Mouse (Mus musculus) embryonic facial prominence, embryonic 14.5 days (tissue): ENCODE data around the gene Klhl8. TPM values are rescaled to one million over a fixed set of nuclear protein-coding genes. Genes with fewer than 3 reads are reported as not detected.
A peak's percentile ranks its signal among the peaks of the same experiment; 100 is the strongest.

Experiments
- ATAC-seq: fragments of 200-750 bp; cut with Nextera tagmentation; 2 replicates; pipeline ENCODE4 v1.8.0; 2017; ENCODE audit warnings: low read depth, moderate number of reproducible peaks, moderate TSS enrichment
- DNase-seq: peaks from one replicate; pipeline ENCODE4 v3.0.0-alpha.2; 2015; ENCODE audit warnings: low spot score
- H3K27ac ChIP-seq: fragments of 300-500 bp; sonication (generic); replicated peaks from 2 replicates; pipeline ENCODE4 v1.5.1; 2014; ENCODE audit warnings: low read depth, mild to moderate bottlenecking, low read length, moderate library complexity
- H3K27me3 ChIP-seq: fragments of 300-500 bp; sonication (generic); replicated peaks from 2 replicates; pipeline ENCODE4 v1.6.1; 2014; ENCODE audit warnings: low read length; ENCODE audit not compliant: control insufficient read depth, insufficient read depth
- H3K36me3 ChIP-seq: fragments of 300-500 bp; sonication (generic); 2 replicates; pipeline ENCODE4 v1.6.1; 2014; ENCODE audit warnings: low read length, mixed read lengths; ENCODE audit not compliant: control insufficient read depth, insufficient read depth
- H3K4me1 ChIP-seq: fragments of 300-500 bp; sonication (generic); 2 replicates; pipeline ENCODE4 v1.6.1; 2014; ENCODE audit warnings: antibody characterized with exemption, low read length; ENCODE audit not compliant: control insufficient read depth, insufficient read depth
- H3K4me2 ChIP-seq: fragments of 300-500 bp; sonication (generic); 2 replicates; pipeline ENCODE4 v1.6.1; 2014; ENCODE audit warnings: low read depth, mild to moderate bottlenecking, low read length, moderate library complexity, mixed read lengths
- H3K4me3 ChIP-seq: fragments of 300-500 bp; sonication (generic); 2 replicates; pipeline ENCODE4 v1.5.1; 2014; ENCODE audit warnings: low read depth, mild to moderate bottlenecking, low read length
- H3K9ac ChIP-seq: fragments of 300-500 bp; sonication (generic); 2 replicates; pipeline ENCODE4 v1.6.1; 2014; ENCODE audit warnings: low read depth, mild to moderate bottlenecking, low read length, moderate library complexity, mixed read lengths
- H3K9me3 ChIP-seq: fragments of 300-500 bp; sonication (generic); 2 replicates; pipeline ENCODE4 v1.6.1; 2016; ENCODE audit warnings: low read length; ENCODE audit not compliant: control insufficient read depth
- WGBS: fragments of 180-500 bp; shearing (Covaris S2); extraction: QIAGEN DNeasy Blood & Tissue Kit; methylation state at CpG from one replicate; pipeline ENCODE4 v1.1.7; 2014; 5-methylcytosine and 5-hydroxymethylcytosine counted together
- polyA plus RNA-seq: library from polyadenylated mRNA; unstranded; fragments of >200 nt; fragmentation: Nextera tagmentation; extraction: Ambion mirVana; gene quantifications from 2 replicates; pipeline ENCODE4 v1.2.1, GENCODE M21; 2014

Klhl8 gene
- polyA plus RNA-seq, 1 experiment from 2014 or later = 12.2 TPM

DNA sequence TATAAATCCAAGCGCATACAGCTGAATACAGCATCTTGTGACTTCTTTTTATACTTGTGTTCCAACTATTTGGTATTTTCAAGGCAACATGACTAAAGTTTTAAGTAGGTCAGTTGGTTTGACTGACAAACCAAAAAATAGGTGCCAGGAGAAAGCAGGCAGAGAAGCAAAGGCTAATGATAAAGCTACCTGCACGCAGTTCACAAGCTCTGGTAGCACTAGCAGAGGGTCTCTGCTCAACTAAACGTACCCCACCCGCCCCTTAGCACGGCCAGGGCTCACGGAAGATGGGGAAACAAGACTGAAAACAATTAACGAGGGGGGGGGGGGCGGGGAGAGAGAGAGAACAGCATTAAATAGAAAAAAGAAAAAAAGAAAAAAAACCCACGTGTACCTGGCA lies 903 bp downstream of the Klhl8 start:
- no peak overlapping the region for H3K27ac ChIP-seq
- H3K36me3 ChIP-seq = no peaks in the 10 kb centered on the region
- no peak for DNase-seq
- WGBS = 10% methylated on average over 8 of the region's 9 CpGs
- H3K9ac ChIP-seq = peak overlapping the region; percentile 87
- peaks cover 11% of the 10 kb centered on the region; the same call in 1 of the 2 replicates for H3K4me1 ChIP-seq
- peak overlapping the region; percentile 73 for H3K4me2 ChIP-seq
- peak overlapping the region; percentile 90 for H3K4me3 ChIP-seq
- no peak for ATAC-seq
- no peaks in the 10 kb centered on the region for H3K27me3 ChIP-seq
- no peaks in the 10 kb centered on the region for H3K9me3 ChIP-seq

DNA sequence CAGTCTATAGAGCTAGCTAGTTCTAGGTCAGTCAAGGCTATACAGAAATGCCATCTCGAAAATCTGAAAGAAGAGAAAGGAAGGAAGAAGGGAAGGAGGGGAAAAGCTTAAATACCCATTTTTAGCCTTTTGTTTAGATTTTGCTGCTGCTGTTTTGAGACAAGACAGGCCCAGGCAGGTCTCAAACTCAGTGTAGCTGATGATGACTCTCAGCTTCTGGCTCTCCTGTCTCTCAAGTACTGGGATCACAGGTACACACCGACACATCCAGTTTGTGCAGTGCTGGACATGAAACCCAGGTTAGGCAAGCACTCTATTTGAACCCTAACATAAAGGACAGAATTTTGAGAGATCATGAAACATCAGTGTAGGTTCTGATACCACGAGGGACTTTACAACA lies 1.6 kb downstream of the Klhl8 start:
- 0 out of 2 replicates have a peak overlapping the region, but pooled peaks have one; percentile 90 for H3K4me3 ChIP-seq
- ATAC-seq (no peak), DNase-seq (peak; percentile 23)
- no peaks in the 10 kb centered on the region for H3K27me3 ChIP-seq
- H3K9me3 ChIP-seq = no peaks in the 10 kb centered on the region
- 57% methylated on average over 3 of the region's 3 CpGs for WGBS
- no peak overlapping the region for H3K9ac ChIP-seq
- H3K36me3 ChIP-seq = no peaks in the 10 kb centered on the region
- H3K4me2 ChIP-seq = peak overlapping the region; percentile 73; the same call in 1 of the 2 replicates
- no peak overlapping the region for H3K27ac ChIP-seq
- peaks cover 11% of the 10 kb centered on the region; the same call in 1 of the 2 replicates for H3K4me1 ChIP-seq

DNA sequence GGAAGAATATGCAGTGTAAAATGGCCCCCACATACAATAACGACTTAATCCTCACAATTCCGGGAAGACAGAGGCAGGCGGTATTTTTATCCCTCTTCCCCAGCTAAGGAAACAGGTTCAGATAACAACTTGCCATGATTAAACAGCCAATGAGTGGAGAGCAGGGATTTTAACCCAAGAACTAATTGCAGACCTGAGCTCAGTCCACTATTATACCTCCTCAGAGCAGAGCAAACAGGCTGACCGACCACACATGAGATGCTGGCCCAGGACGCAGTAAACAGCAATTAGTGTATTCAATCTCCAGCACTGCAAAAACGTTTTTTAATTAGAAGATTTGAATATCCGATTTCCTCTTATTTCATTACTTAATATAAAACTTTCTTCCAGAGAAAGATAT lies 2.2 kb downstream of the Klhl8 start:
- H3K27me3 ChIP-seq = no peaks in the 10 kb centered on the region
- peak; percentile 16 for DNase-seq
- H3K9me3 ChIP-seq = no peaks in the 10 kb centered on the region
- no peak overlapping the region for H3K27ac ChIP-seq
- peaks cover 11% of the 10 kb centered on the region; the same call in 1 of the 2 replicates for H3K4me1 ChIP-seq
- no peak overlapping the region for H3K4me3 ChIP-seq
- WGBS = 41% methylated on average over 7 of the region's 7 CpGs
- H3K9ac ChIP-seq = no peak overlapping the region
- no peak overlapping the region for H3K4me2 ChIP-seq
- no peak for ATAC-seq
- no peaks in the 10 kb centered on the region for H3K36me3 ChIP-seq

DNA sequence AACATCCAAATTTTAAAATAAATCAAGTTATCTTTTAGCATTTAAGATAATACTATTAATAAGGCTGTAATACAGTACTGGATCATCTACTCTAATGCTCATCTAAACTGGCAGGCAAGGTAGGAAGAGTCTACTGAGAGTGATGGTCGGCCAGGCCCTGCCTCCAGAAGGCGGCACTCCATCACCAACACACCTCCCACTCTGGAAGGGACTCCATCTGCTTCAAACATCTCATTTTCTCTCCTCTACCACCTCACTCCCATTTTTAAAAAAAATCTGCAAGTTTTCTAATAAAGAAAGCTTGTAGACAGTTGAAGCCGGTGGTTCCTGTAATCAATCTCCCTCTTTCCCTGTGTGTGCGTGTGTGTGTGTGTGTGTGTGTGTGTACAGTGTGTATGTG lies 3.2 kb downstream of the Klhl8 start:
- Histone ChIP-seq H3K36me3 (no peaks in the 10 kb centered on the region), H3K4me2 (no peak overlapping the region), H3K4me3 (no peak overlapping the region), H3K4me1 (peaks cover 11% of the 10 kb centered on the region; the same call in 1 of the 2 replicates), H3K9ac (no peak overlapping the region), H3K27me3 (no peaks in the 10 kb centered on the region), H3K9me3 (no peaks in the 10 kb centered on the region), H3K27ac (no peak overlapping the region)
- DNase-seq (no peak), ATAC-seq (no peak)
- 79% methylated on average over 4 of the region's 4 CpGs for WGBS

DNA sequence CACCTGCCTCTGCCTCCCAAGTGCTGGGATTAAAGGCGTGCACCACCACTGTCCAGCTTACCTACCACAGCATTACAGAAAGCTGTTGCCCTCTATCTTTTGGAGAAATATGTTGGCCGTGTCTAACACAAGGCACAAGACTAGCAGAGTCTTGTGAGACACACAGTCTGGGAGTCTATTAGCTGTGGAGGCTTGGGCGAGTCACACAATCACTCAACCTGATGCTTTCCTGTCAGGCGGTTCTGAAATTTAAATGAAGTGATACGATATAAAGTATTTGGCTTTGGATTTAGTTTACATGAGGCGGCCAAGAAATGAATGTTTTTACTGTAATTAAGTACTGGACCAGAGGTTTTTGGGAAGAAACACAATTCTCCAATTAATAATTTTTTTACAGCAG lies 4.9 kb downstream of the Klhl8 start:
- no peak overlapping the region for H3K4me3 ChIP-seq
- H3K36me3 ChIP-seq = no peaks in the 10 kb centered on the region
- H3K4me2 ChIP-seq = no peak overlapping the region
- DNase-seq = no peak
- no peak overlapping the region for H3K27ac ChIP-seq
- no peak overlapping the region for H3K9ac ChIP-seq
- no peaks in the 10 kb centered on the region for H3K27me3 ChIP-seq
- ATAC-seq = no peak
- H3K9me3 ChIP-seq = no peaks in the 10 kb centered on the region
- H3K4me1 ChIP-seq = peaks cover 11% of the 10 kb centered on the region; the same call in 1 of the 2 replicates
- 89% methylated on average over 6 of the region's 6 CpGs for WGBS

DNA sequence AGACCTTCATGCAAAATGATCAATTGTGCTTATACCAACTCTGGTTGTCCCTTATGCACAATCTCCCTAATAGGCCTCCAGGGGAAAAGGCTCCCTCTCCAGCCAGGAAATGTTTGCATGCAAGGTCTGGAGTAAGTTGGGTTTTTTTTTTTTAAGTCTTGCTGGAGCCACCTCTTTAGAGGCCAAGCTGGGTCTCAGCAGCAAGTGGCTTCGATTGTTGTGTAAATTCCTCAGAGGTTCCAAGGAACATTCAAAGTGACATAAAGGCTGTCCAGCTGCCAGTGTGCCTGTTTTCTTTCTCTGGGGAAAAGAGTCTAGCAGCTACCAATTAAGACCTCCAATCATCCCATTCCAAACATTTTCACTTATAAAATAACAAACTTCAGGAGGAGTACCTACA lies 12.7 kb downstream of the Klhl8 start:
- Histone ChIP-seq H3K4me3 (no peak overlapping the region), H3K36me3 (no peaks in the 10 kb centered on the region), H3K4me2 (no peak overlapping the region), H3K9me3 (no peaks in the 10 kb centered on the region), H3K27me3 (no peaks in the 10 kb centered on the region), H3K4me1 (no peaks in the 10 kb centered on the region), H3K27ac (no peak overlapping the region), H3K9ac (no peak overlapping the region)
- no peak for DNase-seq
- ATAC-seq = no peak
- WGBS = 19% methylated on average over 1 of the region's 1 CpGs

DNA sequence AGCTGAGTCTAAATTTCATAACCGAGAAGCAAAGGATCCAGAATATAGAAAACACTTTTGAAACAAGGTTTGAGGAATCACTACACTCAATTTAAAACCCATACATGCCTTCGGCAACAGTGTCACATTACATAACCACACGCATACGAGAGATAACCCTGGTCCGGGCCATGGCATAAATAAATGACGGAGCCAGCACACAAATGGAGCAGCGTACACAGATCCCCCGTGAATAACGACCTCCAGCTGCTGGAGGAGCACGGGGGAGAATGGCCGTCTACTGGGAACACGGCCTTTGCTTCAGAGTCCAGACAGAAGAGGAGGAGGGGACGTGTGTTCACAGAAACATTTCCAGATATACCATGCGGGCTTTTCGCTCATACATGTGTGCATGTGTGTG lies 21.3 kb downstream of the Klhl8 start:
- ATAC-seq (0 out of 2 replicates have a peak, but pooled peaks have one; percentile 44), DNase-seq (peak; percentile 22)
- WGBS = 39% methylated on average over 15 of the region's 15 CpGs
- Histone ChIP-seq H3K27me3 (no peaks in the 10 kb centered on the region), H3K4me3 (no peak overlapping the region), H3K27ac (no peak overlapping the region), H3K4me2 (no peak overlapping the region), H3K36me3 (no peaks in the 10 kb centered on the region), H3K4me1 (peaks cover 4% of the 10 kb centered on the region; the same call in 1 of the 2 replicates), H3K9ac (no peak overlapping the region), H3K9me3 (no peaks in the 10 kb centered on the region)

DNA sequence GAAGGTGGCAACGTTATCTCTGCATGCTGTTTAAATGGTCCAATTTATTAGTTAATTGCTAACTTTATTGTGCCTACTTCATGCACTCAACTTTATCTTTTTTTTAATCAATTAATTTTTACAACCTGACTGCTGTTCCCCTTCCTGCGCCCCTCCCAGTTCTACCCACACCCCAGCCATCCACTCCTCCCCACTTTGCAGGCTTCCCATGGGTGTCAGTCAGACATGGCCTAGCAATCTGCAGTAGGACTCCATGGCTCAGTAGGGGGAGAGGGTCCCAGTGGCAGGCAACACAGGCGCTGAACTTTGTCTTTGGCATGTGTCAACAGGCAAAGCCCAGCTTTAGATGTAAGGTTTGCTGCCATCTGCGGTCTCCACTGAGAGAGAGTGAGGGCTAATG lies 47.3 kb downstream of the Klhl8 start:
- WGBS = 88% methylated on average over 4 of the region's 4 CpGs
- H3K4me1 ChIP-seq = no peaks in the 10 kb centered on the region
- no peak overlapping the region for H3K4me3 ChIP-seq
- H3K27me3 ChIP-seq = no peaks in the 10 kb centered on the region
- H3K4me2 ChIP-seq = no peak overlapping the region
- no peak overlapping the region for H3K9ac ChIP-seq
- peaks cover 23% of the 10 kb centered on the region for H3K36me3 ChIP-seq
- no peak overlapping the region for H3K27ac ChIP-seq
- DNase-seq = no peak
- no peak for ATAC-seq
- no peaks in the 10 kb centered on the region for H3K9me3 ChIP-seq

DNA sequence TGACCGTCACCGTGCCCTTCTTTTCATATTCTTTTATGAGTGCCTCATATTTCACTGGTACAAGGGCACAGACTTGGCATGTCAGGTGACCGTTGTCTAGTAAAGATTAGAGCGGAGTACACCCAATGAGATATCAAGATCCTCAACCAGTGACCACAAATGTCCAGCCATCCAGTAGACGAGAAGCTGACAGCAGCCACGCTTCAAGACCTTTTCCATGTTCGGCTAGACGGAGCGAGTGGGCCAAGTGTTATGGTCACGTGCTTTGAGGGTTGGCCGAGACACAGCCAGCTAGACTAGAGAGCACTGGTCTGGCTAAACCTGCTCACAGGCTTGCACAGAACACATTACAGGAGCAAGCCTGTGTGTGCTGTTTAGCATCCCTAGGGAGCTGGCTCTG lies 50.4 kb downstream of the Klhl8 start:
- no peak for DNase-seq
- 90% methylated on average over 11 of the region's 11 CpGs for WGBS
- Histone ChIP-seq H3K9me3 (no peaks in the 10 kb centered on the region), H3K4me3 (no peak overlapping the region), H3K4me2 (no peak overlapping the region), H3K9ac (no peak overlapping the region), H3K4me1 (no peaks in the 10 kb centered on the region), H3K36me3 (peaks cover 8% of the 10 kb centered on the region), H3K27ac (no peak overlapping the region), H3K27me3 (no peaks in the 10 kb centered on the region)
- ATAC-seq = no peak
